Mouse (Mus musculus) spleen, postnatal 14 days (tissue): ENCODE data around the gene March8.

Source experiments
- DNase-seq, 2 experiments: peaks; one replicate each; pipeline ENCODE4 v3.0.0; 2021 to 2022; ENCODE audit warnings: low spot score in 2 of 2

Gene March8

GRCm38 (mm10) chr6:116371500-116371899, 33.7 kb downstream of the March8 start:
- DNase-seq, result no peak

DNA sequence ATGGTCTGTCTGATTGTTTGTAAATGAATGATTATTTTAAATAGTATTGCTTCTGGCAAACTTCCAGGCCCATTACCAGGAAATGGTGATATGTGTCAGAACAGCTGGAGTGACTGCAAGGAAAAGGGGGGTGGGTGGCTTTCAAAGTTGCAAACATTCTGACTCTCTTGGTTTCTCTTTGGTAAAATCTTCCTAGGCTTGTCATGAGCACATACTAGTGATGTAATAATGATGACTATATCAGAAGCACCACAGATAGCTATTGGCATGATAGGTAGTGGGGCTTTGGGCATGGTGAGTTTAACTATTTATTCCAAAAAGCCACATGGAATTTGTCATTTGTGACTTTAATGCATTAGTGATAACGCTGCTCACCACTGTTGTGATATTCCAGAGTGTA, 36.3 kb downstream of the March8 start:
- no peak for DNase-seq

- no peak for DNase-seq
Observed at GRCm38 (mm10) chr6:116374618-116375017, 36.8 kb downstream of the March8 start.

DNA sequence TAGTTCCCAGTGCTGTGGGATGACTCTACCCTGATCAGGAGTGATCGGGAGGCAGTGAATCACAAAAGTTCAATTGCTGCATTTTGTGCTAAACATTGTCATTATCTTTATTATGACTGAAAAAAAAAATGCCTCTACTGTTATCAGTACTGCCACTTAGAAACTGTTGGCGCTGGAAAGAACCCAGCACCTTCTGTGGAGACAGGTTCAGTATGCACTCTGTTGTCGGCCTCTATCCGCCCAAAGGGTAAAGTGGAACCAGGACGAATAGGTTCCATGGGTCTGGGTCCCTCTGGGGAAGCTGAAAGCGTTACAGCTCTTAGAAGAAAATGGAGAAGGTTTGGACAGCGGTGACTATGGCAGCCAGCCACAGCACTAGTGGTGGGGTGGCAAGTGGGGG, 41.1 kb downstream of the March8 start:
- DNase-seq, result no peak

GRCm38 (mm10) chr6:116380157-116380556, 42.3 kb downstream of the March8 start:
- no peak for DNase-seq

- no peak for DNase-seq
Observed at GRCm38 (mm10) chr6:116381605-116382004, 43.8 kb downstream of the March8 start.

GRCm38 (mm10) chr6:116383582-116383981, 45.8 kb downstream of the March8 start:
- DNase-seq, result no peak

- DNase-seq, result no peak
Observed at GRCm38 (mm10) chr6:116385194-116386044, 47.6 kb downstream of the March8 start.

GRCm38 (mm10) chr6:116386045-116386415, 48.2 kb downstream of the March8 start:
- no peak for DNase-seq

DNA sequence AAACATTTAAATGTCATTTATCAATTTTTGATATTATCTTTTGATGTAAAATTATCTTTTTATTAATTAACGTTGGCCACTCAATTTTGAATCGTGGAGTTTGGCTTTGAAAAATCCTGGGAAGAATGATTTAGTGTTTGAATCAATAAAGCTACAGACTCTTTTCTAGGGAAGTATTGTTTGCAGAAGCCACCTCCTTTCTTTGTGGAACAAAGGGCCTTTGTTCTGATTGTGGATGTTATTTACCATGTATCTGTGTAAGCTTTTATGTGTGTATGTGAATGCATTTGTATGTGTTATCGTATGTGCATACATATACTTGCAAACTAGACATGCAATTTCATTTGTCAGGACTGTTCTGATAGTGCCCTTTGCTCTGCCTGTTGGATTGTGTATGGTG, 48.7 kb downstream of the March8 start:
- no peak for DNase-seq

GRCm38 (mm10) chr6:116388068-116388467, 50.2 kb downstream of the March8 start:
- no peak for DNase-seq

- DNase-seq, result no peak
Observed at GRCm38 (mm10) chr6:116389481-116389880, 51.7 kb downstream of the March8 start.

GRCm38 (mm10) chr6:116394916-116395648, 57.3 kb downstream of the March8 start:
- no peak for DNase-seq

DNA sequence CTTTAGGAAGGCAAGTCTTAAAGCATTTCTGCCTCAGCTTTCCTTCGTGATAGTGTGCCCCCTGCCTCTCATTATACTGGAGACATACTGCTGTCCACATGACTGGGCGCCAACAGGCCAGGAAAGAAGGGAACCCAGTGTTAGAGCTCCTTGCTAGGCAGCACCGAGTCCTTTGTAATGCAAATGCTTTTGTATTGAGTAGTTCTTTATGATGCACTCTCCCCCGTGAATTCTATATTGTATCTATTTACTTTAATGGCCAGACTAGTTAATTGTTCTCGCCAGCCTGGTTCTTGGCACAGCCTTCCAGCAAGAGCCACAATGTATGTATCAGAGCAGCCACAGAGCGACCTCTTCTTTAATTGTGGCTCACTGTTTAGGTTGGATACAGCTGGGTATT, 59.8 kb downstream of the March8 start:
- no peak for DNase-seq

DNA sequence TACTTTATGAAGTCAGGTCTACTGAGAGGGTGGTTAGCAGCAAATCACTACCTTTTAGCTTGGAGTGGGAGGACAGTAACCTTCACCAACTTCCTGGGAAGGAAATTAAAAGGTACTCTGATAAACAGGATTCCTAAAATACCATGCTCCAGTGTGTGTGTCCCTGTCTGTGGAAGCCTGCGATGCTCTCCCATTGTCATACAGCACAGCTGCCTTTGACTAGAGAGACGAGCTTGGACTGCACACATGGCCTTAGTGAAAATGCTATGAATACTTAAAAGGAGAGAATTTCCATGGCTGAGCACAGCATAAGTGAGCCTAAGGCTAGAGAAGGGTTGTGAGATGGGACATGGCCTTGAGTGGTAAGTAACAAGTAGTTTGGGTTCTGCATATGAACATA, 60.3 kb downstream of the March8 start:
- DNase-seq, result no peak

GRCm38 (mm10) chr6:116401746-116402423, 64.1 kb downstream of the March8 start:
- DNase-seq, result no peak

DNA sequence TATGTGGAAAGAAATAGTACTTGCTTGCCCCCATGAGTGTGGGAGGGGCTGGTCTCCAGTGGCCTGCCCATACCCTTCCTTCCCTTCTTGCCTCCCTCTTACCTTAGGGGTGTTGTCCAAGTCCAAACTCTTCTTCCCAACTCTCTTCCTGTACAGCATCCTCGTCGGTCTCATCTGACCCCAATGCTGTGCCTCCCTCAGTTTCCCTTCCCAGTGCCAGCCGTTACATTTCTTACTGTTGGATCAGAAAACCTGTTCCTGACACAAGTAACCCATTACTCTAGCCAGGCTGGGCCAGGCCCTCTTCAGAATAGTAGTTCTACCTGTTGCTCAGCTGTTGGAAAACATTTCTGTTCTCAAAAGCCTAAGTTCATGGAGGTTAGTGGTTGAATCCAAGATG, 64.6 kb downstream of the March8 start:
- no peak for DNase-seq

DNA sequence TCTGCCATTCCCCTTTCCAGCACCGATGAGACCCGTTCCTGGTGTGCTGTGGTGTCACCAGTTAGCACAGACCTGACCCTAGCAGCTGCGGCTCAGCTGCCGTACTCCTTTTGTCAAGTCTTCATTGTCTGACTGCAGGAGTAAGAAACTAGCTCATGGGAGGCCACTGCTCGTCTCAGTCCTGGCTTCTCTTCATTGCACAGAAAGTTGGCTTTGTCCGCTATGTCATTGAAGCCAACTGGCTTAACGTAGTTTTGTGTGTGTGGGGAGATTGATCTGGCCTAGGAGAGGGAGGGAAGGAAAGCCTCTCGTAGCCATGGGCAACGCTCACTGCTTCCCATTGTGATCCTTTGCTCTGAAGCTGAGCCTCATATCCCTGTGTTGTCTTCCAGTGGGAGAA, 67.4 kb downstream of the March8 start:
- no peak for DNase-seq

DNA sequence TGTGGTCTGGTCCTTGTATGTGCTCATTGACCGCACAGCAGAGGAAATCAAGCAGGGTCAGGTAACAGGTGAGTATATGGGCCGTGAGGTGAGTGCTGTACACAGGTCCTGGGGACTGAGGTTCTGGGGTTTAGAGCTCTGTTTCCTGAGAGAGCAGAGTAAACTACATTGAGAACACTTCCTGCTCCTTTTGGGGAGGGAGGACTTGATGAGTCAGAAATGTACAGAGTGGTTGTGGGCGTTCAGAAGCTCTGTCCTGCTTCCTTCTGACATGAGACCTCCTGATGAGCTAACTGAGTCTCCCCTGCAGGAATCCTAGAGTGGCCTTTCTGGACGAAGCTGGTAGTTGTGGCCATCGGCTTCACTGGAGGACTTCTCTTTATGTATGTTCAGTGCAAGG, 67.9 kb downstream of the March8 start:
- no peak for DNase-seq

- no peak for DNase-seq
Observed at GRCm38 (mm10) chr6:116406152-116406551, 68.3 kb downstream of the March8 start.

GRCm38 (mm10) chr6:116406680-116407079, 68.9 kb downstream of the March8 start:
- no peak for DNase-seq

- DNase-seq, result no peak
Observed at GRCm38 (mm10) chr6:116407216-116407615, 69.4 kb downstream of the March8 start.
